Mouse (Mus musculus) fibroblast of lung, adult 2 months (primary cell): ENCODE measurements around the gene Blvrb.

Source experiments
- DNase-seq: peaks from one replicate; pipeline ENCODE4 v3.0.0-alpha.2; 2011; ENCODE audit warnings: low read depth

Blvrb gene

GRCm38 (mm10) chr7:27449256-27449862, 1.6 kb downstream of the Blvrb start:
- no peak for DNase-seq

GRCm38 (mm10) chr7:27451359-27451758, 3.6 kb downstream of the Blvrb start:
- no peak for DNase-seq

GRCm38 (mm10) chr7:27452206-27452770, 4.5 kb downstream of the Blvrb start:
- no peak for DNase-seq

- DNase-seq, result no peak
Observed at GRCm38 (mm10) chr7:27454461-27455121, 6.8 kb downstream of the Blvrb start.

- no peak for DNase-seq
Observed at GRCm38 (mm10) chr7:27455273-27455672, 7.5 kb downstream of the Blvrb start.

GRCm38 (mm10) chr7:27458614-27459013, 10.8 kb downstream of the Blvrb start:
- no peak for DNase-seq

- no peak for DNase-seq
Observed at GRCm38 (mm10) chr7:27459640-27460039, 11.9 kb downstream of the Blvrb start.

- DNase-seq, result no peak
Observed at GRCm38 (mm10) chr7:27460477-27460876, 12.7 kb downstream of the Blvrb start.

GRCm38 (mm10) chr7:27467648-27468047, 19.9 kb downstream of the Blvrb start:
- DNase-seq, result no peak

GRCm38 (mm10) chr7:27471390-27472120, 23.8 kb downstream of the Blvrb start:
- no peak for DNase-seq

- no peak for DNase-seq
Observed at GRCm38 (mm10) chr7:27472596-27472995, 24.8 kb downstream of the Blvrb start.

GRCm38 (mm10) chr7:27473156-27473834, 25.5 kb downstream of the Blvrb start, which contains the start of gene Sertad3:
Gene Sertad3 (plus strand): TSS chr7:27473768.
- DNase-seq, result peak; percentile 93

GRCm38 (mm10) chr7:27473835-27474489, 26.2 kb downstream of the Blvrb start:
- DNase-seq, result no peak

GRCm38 (mm10) chr7:27474490-27474954, 26.7 kb downstream of the Blvrb start:
- peak; percentile 99 for DNase-seq

- no peak for DNase-seq
Observed at GRCm38 (mm10) chr7:27475596-27475995, 27.8 kb downstream of the Blvrb start.

- DNase-seq, result no peak
Observed at GRCm38 (mm10) chr7:27476098-27476635, 28.4 kb downstream of the Blvrb start.

- no peak for DNase-seq
Observed at GRCm38 (mm10) chr7:27478561-27478960, 30.8 kb downstream of the Blvrb start.

- DNase-seq, result no peak
Observed at GRCm38 (mm10) chr7:27479750-27480149, 32.0 kb downstream of the Blvrb start.

- no peak for DNase-seq
Observed at GRCm38 (mm10) chr7:27480506-27480905, 32.7 kb downstream of the Blvrb start.

- peak; percentile 20 for DNase-seq
Observed at GRCm38 (mm10) chr7:27480927-27481626, 33.3 kb downstream of the Blvrb start.

GRCm38 (mm10) chr7:27481627-27481969, 33.8 kb downstream of the Blvrb start:
- DNase-seq, result peak; percentile 90
